Mouse (Mus musculus) heart, postnatal 4 days (tissue): ENCODE data around the gene 2310009B15Rik. TPM values are rescaled to one million over a fixed set of nuclear protein-coding genes. Genes with fewer than 3 reads are reported as not detected.

Experiments
- DNase-seq: peaks from one replicate; pipeline ENCODE4 v3.0.0; 2021
- total RNA-seq, 2 experiments: library from RNA; stranded (reverse); gene quantifications; 2 replicates each; pipeline ENCODE4 v1.2.3; 2021

2310009B15Rik gene
- 10 to 100 TPM; 15.8 to 20.3 TPM for total RNA-seq

DNA sequence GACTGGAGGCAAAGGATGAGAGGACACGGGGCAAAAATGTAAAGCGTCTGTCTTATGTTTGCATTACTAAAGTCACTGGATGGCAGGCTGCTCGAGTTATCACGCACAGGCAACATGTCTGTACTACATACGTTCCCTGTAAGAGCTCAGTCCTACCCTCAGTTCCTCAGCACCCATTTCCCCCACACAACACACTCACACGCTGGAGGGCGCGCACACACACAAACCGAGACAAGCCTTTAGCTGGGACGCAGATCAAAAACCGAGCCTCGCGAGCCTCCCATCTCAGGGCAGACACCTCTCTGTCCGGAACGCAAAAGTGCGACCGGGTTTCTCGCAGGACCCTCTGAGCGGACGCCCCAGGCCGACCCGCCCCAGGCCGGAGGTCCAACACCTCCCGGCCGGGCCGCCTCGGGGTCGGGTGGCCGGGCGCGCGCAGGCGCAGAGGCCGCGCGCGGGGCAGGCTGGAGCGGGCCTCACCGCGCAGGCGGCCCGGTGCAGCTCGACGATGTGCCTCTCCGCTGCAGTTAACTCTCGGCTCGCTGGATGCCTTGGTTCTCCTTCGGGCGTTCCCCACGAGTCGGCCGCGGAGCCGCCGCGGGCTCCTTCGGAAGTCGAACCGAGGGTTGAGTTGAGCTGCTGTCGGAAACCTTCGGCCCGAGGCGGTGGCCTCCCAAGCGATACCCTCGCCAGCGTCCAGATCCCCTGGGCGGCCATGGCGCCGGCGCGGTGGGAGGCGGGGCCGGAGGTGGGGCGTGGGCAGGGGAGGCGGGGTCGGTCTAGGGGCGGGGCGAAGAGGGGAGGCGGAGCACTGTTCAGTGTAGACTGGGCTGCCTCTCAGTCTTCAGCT lies at the start of gene 2310009B15Rik:
2310009B15Rik (minus strand) TSS at position 752 of the 850 bp plus-strand sequence.
- peak; percentile 89 for DNase-seq

DNA sequence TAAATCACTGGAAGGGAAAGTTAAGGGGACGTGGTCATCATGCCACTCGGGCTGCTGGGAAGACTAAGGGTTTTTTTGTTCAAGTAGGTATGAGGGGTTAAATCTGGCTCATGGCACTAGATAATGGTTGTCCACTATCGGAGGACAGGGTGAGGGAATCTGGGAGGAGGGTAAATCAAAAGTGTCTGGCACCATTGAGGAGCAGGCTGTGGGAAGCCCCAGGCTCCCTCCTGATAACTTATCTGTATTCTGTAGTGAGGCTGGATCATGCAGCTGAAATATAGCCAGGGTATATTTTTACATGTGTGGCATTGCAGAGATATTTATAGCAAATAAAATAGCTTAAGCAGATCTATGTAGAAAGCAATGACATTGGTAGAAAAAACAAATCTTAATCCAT lies 49.6 kb upstream of the 2310009B15Rik start:
- DNase-seq, result no peak

DNA sequence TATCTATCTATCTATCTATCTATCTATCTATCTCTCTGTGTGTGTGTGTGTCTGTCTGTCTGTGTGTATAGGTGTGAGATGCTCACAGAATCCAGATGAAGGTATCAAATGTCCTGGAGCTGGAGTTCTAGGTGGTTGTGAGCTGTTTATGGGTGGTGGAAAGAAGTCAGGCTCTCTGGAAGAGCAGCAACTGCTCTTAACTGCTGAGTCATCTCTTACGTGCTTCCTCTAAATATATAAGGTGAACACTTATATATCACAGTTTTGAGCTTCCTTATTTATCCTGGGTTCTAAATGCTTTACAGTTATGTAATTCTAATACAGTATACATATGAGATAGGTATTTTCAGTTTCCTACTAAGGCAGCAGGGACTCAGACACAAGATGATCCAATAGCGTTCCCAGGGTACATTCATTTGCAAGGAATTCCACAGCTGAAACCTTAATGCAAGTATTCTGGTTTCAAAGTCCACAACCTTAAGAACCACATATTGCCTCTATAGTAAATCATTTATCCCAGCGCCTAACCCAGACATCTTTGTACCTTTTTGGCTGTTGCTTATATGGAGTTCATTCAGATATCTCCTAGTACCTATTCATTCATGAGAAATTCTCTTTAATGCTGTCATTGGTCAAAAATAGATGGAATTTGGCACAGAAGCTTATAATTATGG lies 48.6 kb upstream of the 2310009B15Rik start:
- DNase-seq, result no peak

GRCm38 (mm10) chr1:138903894-138904293 lies 47.2 kb upstream of the 2310009B15Rik start:
- DNase-seq, result no peak

- DNase-seq, result no peak
These were observed 44.9 kb upstream of the 2310009B15Rik start for GRCm38 (mm10) chr1:138901431-138902117.

GRCm38 (mm10) chr1:138896088-138896487 lies 39.4 kb upstream of the 2310009B15Rik start:
- DNase-seq, result no peak

- DNase-seq, result no peak
These were observed 21.0 kb upstream of the 2310009B15Rik start for GRCm38 (mm10) chr1:138877470-138878254.

DNA sequence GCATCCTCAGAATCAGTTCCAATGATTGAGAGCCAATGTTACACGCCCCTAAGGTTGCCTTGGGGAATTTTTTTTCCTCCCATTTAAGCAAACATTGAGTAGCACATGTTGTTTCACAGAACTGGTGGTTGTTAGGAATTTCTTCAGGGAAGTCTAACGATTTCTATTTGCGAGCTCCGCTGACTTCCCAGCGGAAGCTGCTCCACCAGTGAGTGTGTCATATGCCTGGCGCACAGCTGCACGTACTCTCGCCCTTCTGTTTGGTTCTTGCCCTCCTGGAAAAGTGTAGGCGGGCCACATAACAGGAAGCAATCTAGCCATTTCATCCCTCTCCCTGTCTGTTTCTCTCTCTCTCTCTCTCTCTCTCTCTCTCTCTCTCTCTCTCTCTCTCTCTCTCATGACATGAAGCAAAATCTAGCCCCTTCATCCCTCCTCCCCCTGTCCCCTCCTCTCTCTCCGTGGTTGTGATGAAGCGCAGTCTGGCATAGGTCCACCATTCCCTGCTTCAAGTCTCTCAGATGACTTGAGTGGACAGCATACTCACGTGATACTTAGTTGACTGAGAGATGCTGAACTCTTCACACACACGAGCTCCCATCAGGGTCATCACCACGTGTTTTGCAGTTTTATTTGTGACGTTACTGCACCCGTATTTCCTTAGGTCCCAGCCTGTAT lies 19.9 kb upstream of the 2310009B15Rik start:
- no peak for DNase-seq

DNA sequence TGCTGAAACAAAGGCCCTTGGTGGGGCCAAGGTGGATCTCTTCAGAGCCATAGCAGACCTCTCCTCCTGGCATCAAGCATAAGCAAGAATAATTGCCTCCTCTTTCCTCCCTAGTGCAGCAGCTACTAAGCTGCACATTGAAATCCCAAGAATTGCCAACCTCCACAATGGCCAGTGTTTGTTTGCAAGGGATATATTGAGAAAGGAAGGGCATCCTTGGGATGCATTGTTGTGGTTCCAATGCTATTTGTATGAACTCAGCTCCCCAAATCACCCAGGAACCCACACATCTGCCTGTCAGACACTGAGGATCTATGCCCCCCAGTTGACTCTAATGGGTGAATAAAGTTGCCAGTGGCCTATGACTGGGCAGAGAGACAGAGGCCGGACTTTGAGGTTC lies 5.8 kb downstream of the 2310009B15Rik start:
- no peak for DNase-seq

DNA sequence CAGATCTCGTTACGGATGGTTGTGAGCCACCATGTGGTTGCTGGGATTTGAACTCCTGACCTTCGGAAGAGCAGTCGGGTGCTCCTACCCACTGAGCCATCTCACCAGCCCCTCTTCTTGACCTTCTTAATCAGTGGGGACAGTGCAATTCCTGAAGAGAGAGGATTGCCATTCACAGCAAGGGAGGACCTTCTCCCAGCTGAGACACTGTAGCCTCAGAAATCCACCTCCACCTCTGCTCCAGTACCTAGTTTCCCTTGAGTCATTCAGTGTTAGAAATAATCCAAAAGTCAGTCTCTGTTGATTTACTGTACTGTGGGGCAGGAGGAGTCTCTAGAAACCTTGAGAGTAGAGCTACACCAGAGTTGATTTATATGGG lies 6.5 kb downstream of the 2310009B15Rik start:
- DNase-seq, result no peak

DNA sequence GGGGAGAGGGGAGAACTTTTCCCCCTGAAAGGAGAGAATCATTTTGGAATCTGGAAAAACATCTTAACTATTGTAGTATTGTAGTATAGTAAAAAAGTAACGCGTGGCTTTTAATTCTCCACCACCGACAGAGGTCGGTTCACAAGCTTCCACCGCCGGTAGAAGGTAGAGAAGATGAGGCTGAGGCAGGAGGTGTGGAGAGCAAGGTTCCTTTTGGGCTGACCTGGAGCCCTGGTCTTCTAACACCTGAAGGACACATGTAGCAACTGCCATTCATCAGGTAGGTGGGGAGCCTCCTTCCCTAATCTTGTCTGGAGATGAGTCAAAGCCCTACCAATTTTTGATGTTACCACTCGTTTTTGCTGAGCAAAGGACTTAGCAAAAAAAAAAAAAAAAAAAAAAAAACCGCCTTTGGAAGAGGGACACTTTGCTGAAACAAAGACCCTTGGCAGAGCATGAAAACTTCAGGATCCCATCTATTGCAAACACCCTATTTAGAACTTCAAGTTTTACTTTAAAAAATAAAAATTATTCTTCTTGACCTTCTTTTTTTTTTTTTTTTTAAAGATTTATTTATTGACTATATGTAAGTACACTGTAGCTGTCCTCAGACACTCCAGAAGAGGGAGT lies 7.0 kb downstream of the 2310009B15Rik start:
- no peak for DNase-seq

DNA sequence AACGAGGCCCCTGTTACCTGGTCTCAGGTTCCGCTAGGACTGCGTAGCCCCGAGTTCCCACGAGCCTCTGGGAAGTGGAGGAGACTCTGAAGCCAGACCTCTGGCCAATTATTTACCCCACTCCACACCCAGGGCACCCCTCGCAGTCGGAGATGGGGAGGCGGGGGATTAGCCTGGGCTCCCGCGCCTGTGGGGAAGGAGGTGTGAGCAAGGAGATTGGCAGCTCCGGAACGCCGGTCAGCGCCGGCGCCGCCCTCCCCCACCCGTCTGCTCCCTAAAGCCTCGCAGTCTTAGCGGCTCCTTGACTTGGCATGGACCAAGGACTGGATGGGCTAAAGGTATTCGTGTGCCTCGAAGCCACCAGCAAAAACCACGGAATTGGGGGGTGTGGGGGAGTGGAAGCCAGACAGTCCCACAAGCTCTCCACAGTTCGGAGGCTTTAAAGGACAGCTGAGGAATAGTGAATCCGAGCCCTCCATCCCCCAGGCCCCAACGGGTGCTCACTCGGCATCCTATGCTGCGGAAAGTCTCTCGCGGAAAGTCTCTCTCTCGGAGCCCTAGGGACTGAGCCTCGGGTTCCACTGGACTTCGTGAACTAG lies 8.0 kb downstream of the 2310009B15Rik start, which contains the start of gene Lhx9:
Lhx9 (minus strand) TSS at position 67 of the 599 bp plus-strand sequence.
- DNase-seq, result peak; percentile 32

GRCm38 (mm10) chr1:138848026-138848425 lies 8.6 kb downstream of the 2310009B15Rik start:
- DNase-seq, result no peak

DNA sequence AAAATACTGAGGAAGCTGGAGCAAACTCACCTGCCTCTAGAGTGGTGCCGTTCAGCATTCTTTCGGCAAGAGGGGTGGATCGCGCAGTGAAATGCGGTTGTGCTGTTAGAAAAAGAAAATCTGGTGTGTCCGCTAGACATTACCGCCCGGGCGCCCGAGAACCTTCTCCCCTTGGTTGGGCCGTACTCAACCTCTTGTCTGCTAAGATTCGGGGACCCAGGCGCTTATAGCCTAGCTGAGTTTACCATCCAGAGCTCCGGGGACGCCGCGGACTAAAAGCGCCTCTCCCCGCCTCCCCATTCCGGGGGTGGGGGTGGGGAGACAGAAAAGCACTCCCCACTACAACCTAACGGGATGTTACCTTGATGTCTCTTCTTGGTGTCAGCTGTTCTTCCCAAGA lies 9.5 kb downstream of the 2310009B15Rik start:
- no peak for DNase-seq

- no peak for DNase-seq
These were observed 10.1 kb downstream of the 2310009B15Rik start for GRCm38 (mm10) chr1:138846581-138846980.

DNA sequence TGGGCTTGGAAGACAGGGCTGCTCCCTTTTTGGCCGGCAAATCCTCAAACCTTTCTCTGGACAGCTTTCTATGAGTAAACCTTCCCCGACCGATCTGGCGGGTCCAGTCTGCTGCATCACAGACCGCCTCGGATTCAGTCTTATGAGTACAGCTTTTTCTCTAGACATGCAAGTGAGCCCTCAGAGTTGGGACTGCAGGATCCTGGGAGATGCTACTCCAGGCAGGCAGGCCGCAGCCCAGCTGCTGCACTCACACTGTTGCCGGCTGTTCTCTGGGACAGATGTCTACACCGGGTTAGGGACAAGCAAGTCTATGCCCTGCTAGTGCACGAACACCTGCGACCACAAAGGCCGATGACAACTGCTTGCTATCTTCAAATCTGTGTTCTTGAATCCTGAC lies 10.5 kb downstream of the 2310009B15Rik start:
- DNase-seq, result no peak

- no peak for DNase-seq
These were observed 11.2 kb downstream of the 2310009B15Rik start for GRCm38 (mm10) chr1:138845481-138845880.

- DNase-seq, result no peak
These were observed 12.5 kb downstream of the 2310009B15Rik start for GRCm38 (mm10) chr1:138844166-138844565.

- DNase-seq, result peak; percentile 28
These were observed 13.1 kb downstream of the 2310009B15Rik start for GRCm38 (mm10) chr1:138843361-138844091.

GRCm38 (mm10) chr1:138842756-138843155 lies 13.9 kb downstream of the 2310009B15Rik start:
- DNase-seq, result no peak
